Mouse (Mus musculus): ENCODE data around the gene Plb1.

Plb1 gene

DNA sequence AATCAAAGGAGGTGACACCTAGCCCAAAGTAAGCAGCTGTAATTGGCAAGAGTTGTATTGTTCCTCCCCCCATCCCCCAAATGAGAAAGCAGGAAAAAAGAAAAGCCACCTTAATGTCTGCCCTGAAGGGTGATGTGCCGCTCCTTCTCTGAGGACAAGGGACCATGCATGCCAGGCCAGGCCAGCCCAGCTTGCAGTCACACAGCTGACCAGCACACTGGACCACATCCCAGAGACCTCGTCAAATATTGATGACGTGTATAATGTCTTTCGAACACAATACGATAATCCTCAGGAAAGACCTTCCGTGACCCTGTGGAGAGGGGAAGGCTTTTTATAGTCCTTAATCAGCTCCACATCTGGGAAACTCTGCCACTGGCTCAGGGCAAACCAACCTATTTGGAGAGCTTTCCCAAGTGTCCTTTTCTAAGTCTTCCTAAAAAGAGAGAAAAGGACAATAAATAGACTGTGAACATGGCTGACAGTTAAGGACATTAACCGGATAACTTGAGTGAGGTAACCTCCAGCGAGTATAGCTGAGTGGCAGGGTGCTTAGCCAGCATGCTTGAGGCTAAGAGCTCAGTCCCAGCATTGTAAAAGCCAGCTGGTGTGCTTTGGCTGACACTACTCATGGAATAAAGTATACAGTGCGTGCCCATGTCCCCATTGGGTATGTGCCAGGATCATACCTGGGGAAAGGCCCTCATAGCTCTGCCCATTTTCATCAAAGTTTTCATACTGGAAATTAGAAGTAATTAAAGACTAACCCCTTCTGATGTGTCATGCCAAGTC, 162.8 kb downstream of the Plb1 start:
- DNase-seq: no peak

DNA sequence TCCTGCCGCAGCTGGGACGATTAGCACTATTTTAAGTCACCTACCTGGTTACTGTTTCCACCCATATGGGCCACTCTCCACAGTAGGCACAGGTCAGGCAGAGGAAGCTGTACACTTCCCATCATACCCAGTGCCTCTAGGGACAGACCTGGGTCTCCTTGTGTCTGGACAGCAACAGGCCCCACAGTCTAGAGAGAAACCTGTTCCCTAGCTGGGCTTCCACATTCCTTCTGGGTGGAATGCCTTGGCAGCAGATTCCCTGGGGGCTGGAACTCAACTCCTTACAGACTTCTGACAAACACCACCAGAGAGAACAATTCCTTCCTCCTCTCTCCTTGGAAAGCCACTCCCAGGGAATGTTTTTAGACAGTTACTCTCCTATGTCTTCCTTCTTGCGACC, 165.2 kb downstream of the Plb1 start:
- DNase-seq: no peak

DNA sequence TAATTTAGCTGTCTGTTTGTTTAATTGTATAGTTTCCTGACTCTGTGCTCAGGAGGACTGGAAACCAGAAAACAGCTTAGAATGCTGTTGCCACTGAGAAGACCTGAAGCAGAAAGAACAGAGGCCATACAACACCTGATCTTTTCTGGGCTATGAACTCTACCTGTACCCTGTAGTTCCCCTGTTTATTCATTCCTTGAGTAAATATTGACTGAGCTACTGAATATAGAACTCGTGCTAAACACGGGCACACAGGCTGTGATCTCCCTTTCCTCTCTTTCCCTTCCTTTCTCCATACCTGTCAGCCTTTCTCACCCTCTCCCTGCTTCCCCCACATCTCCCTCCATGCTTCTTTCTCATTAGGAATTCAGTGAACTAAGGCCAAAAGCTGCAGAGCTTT, 168.4 kb downstream of the Plb1 start:
- DNase-seq: no peak

- no peak for DNase-seq
These were observed 170.8 kb downstream of the Plb1 start for GRCm38 (mm10) chr5:32403082-32403953.

- no peak for DNase-seq
These were observed 172.8 kb downstream of the Plb1 start for GRCm38 (mm10) chr5:32405199-32405855.

DNA sequence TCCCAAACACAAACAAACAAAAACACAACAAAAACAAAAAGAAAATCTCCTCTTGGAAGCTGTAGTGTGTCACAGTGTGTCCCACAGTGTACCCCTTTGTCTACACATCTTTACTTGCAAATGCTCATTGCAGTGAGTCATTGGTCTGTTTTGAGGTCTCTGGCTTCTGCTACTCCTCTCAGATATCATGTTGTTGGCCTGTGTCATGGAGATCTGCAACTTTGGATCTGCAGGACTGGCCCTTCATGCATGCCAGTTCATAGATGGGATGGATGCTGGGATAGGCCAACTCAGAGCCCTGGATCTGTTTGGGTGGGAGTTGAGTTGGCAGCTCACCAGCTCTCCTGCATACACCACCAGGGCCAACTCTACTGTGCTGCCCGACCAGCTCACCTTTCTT, 176.3 kb downstream of the Plb1 start:
- no peak for DNase-seq

- no peak for DNase-seq
These were observed 177.2 kb downstream of the Plb1 start for GRCm38 (mm10) chr5:32409747-32410146.

GRCm38 (mm10) chr5:32410954-32411688, 178.6 kb downstream of the Plb1 start:
- no peak for DNase-seq

DNA sequence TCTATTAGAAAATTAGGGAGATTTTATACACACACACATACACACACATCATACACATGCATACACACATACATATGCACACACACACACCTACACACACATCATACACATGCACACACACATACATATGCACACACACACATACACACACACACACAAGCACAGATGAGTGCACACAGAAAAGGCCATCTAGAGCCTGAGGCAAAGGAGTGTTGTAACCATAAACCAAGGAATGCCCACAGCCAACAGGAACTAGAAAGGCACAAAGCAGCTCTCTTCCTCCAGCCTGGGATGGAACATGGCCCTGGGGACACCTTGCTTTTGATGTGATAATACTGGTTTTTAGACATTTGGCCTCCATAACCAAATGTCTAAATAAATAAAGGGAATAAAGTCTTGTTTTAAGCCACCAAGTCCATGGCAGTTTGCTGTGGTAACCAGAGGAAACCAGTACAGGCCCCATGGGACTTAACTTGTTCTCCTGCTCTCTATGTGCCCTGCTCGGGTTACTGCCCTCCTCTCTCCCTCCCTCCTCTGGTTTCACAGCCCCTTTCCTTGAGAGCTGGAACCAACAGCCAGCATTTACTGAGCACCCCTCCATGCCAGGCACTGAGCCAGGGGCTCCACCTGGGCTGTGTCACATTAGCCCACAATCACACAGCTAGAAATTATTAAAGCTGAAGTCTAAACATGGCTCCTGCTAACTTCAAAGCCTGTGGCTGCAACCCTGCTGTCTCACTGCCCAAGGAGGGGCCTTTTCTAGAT, 179.9 kb downstream of the Plb1 start:
- peak; percentile 11 for DNase-seq

DNA sequence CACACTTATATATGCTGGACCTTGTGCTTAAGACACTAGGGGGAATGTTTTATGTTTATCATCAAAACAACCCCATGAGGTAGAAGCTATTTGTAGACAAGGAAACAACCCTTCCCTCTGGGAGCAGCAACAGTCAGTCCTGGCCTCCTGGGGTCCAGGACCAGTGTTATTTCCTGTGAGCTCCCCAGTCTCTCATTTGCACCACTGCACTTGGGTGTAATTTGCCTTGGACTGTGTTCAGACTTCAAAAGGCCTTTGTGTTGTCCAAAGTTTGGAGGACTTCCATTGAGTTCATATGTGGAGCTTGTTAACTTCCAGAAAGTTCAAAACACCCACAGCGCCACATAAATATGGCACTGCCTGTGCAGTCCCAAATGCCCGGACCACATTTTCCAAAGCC, 180.6 kb downstream of the Plb1 start:
- DNase-seq: no peak

GRCm38 (mm10) chr5:32413569-32413968, 181.1 kb downstream of the Plb1 start:
- DNase-seq: no peak

DNA sequence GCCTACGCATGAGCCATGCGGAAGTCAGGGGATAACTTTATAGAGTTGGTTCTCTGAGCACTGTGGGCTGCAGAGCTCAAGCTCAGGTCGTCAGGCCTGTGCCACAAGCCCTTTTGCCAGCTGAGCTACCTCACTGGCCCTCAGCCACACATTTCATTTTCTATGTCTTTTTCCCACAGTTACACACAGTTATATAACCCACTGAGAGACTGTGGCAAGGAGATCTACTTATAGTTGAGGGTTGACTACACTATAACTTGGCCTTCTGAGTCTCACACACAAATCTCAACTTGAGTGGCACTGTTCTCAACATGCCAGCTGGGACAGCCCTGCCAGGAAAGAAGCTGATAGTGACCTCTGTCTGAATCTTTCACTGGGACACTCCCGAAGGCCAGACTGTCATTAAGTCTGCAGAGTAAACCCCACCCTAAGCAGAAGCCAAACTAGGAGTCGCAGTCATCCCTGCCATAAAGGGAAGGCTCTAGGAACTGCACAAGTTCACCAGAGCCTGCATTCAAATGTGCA, 182.0 kb downstream of the Plb1 start:
- no peak for DNase-seq

DNA sequence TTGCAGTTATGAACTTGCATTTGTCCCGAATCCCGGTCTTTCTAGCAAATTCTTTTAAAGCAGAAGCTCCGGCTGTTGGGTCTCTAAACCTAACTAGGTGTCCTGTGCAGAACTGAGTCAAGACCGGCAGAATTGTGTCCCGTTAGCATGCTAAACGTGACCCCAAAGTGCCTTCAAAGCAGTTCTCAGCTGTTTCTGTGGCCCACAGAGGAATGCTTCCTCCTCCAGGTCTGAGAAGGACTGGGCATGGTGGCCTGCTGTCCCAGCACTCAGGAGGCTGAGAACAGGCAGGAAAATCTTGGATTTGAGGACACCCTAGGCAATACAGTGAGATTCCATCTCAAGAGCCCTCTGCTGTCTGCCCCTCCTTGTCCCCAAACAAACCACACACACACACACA, 183.0 kb downstream of the Plb1 start:
- DNase-seq: no peak

Data from cerebellum, adult 11-12 months (tissue).